Mouse (Mus musculus): ENCODE data around the gene Ankrd2. TPM values are rescaled to one million over a fixed set of nuclear protein-coding genes. Genes with fewer than 3 reads are reported as not detected.

The Ankrd2 gene
- polyA plus RNA-seq, 1 experiment from 2014 or later, result 0.51 TPM

DNA sequence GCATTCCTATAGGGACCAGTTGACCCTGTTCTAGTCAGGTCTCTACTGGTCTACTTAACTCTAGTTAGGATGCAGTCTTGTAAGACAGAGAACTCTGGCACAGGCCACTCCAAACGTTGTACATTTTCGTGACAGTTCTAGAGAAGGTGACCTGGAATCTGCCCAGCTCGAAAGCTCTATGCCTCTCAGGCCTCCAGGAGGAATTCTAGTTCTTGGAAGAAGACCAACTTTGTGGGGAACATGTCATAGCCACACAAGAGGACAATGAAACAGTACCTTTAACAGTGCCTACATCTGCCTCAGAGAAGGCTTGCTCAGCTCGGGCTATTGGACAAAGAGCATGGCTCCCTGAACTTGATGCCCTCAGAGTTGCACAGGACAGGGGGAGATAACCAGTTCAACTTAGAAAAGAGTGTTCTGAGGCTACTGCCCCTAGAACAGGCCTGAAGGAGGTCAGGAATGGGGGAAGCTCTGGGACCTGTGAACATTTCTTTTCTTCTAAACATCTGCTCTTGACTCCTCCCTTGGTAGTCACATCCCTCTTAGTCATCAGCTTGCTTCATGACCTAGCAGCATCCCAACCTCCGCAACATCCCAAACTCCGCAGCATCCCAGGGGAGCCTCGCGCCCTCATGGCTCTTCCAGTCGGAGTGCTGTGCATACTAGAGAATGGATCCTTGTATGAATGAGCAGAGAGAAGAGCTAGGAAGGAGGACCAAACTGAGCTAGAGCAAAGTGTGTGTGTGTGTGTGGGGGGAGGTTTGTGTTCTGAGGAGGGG, 36.8 kb upstream of the Ankrd2 start:
- Histone ChIP-seq H3K4me1 (replicated peaks; ENCODE audit: control insufficient read depth, insufficient read depth, low read length) (no peaks in the 10 kb centered on the region; the same call in 1 of the 2 replicates), H3K4me2 (ENCODE audit: low read length) (no peak overlapping the region), H3K9ac (replicated peaks; ENCODE audit: low read depth, low read length) (no peak overlapping the region), H3K9me3 (ENCODE audit: control insufficient read depth, low read length) (no peaks in the 10 kb centered on the region), H3K27ac (ENCODE audit: low read length) (no peak overlapping the region), H3K27me3 (replicated peaks; ENCODE audit: control insufficient read depth, insufficient read depth, low read length) (no peaks in the 10 kb centered on the region), H3K4me3 (replicated peaks; ENCODE audit: low read length) (no peak overlapping the region), H3K36me3 (ENCODE audit: control insufficient read depth, insufficient read depth) (no peaks in the 10 kb centered on the region)
- 88% methylated on average over 9 of the region's 9 CpGs for WGBS
- ATAC-seq, result no peak

DNA sequence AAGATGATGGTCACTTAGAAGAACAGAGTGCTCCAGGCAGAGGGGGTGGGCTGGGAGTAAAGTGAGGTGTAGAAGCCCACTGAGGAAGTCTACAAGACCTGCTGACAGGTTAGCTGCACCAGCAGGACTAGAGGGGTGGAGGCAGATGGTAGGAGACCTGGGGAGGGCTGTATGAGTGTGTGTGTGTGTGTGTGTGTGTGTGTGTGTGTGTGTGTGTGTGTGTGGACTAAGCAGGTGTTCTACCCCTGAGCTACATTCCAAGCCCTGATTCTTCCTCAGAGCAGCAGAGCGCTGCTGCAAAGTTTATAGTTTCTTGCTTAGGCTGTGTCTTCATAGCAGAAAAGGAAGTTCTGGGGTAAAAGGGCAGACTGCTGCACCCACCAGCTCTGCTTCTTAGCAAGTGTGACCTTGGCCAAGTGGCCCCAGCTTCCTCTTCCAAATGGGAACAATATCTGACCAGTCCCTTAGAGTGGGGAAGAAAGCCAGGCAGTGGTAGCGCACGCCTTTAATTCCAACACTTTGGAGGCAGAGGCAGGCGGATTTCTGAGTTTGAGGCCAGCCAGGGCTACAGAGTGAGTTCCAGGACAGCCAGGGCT, 36.0 kb upstream of the Ankrd2 start:
- H3K9me3 ChIP-seq (ENCODE audit: control insufficient read depth, low read length), result no peaks in the 10 kb centered on the region
- WGBS, result 89% methylated on average over 4 of the region's 4 CpGs
- H3K9ac ChIP-seq (replicated peaks; ENCODE audit: low read depth, low read length), result no peak overlapping the region
- no peak overlapping the region for H3K27ac ChIP-seq (ENCODE audit: low read length)
- no peaks in the 10 kb centered on the region for H3K4me1 ChIP-seq (replicated peaks; ENCODE audit: control insufficient read depth, insufficient read depth, low read length)
- H3K4me3 ChIP-seq (replicated peaks; ENCODE audit: low read length), result no peak overlapping the region
- no peaks in the 10 kb centered on the region for H3K27me3 ChIP-seq (replicated peaks; ENCODE audit: control insufficient read depth, insufficient read depth, low read length)
- no peak for ATAC-seq
- H3K36me3 ChIP-seq (ENCODE audit: control insufficient read depth, insufficient read depth), result no peaks in the 10 kb centered on the region
- H3K4me2 ChIP-seq (ENCODE audit: low read length), result no peak overlapping the region

DNA sequence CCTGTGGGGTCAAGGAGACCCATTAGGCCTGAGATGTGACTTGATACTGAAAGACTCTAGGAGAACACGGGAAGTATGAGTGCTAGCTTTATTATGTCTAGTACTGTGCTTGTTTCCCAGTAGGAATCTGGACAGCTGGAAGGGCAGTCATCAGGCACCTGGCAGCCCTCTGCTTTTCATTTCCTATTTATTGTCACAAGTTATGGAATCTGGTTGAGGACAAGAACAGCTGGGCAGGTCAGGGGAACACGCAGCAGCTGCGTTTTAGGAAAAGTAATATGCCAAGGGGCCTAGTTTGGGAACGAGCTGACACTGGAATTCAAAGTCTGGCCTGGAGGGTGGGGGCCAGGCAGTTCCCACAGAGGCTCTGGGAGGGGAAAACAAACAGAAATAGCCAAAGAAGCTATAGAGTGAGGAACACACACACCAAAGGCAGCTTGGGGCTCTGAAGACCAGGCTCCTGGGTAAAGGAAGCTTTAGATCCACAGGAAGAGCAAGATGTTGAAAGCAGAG, 35.3 kb upstream of the Ankrd2 start:
- H3K27me3 ChIP-seq (replicated peaks; ENCODE audit: control insufficient read depth, insufficient read depth, low read length), result no peaks in the 10 kb centered on the region
- 76% methylated on average over 4 of the region's 4 CpGs for WGBS
- H3K4me3 ChIP-seq (replicated peaks; ENCODE audit: low read length), result no peak overlapping the region
- no peaks in the 10 kb centered on the region for H3K36me3 ChIP-seq (ENCODE audit: control insufficient read depth, insufficient read depth)
- H3K9me3 ChIP-seq (ENCODE audit: control insufficient read depth, low read length), result no peaks in the 10 kb centered on the region
- ATAC-seq, result no peak
- no peak overlapping the region for H3K4me2 ChIP-seq (ENCODE audit: low read length)
- H3K4me1 ChIP-seq (replicated peaks; ENCODE audit: control insufficient read depth, insufficient read depth, low read length), result no peaks in the 10 kb centered on the region
- no peak overlapping the region for H3K9ac ChIP-seq (replicated peaks; ENCODE audit: low read depth, low read length)
- no peak overlapping the region for H3K27ac ChIP-seq (ENCODE audit: low read length)

- Histone ChIP-seq H3K9me3 (ENCODE audit: control insufficient read depth, low read length) (no peaks in the 10 kb centered on the region), H3K9ac (replicated peaks; ENCODE audit: low read depth, low read length) (no peak overlapping the region), H3K27me3 (replicated peaks; ENCODE audit: control insufficient read depth, insufficient read depth, low read length) (no peaks in the 10 kb centered on the region), H3K27ac (ENCODE audit: low read length) (no peak overlapping the region), H3K36me3 (ENCODE audit: control insufficient read depth, insufficient read depth) (no peaks in the 10 kb centered on the region), H3K4me2 (ENCODE audit: low read length) (no peak overlapping the region), H3K4me1 (replicated peaks; ENCODE audit: control insufficient read depth, insufficient read depth, low read length) (no peaks in the 10 kb centered on the region), H3K4me3 (replicated peaks; ENCODE audit: low read length) (no peak overlapping the region)
- no peak for ATAC-seq
- WGBS, result 90% methylated on average over 12 of the region's 12 CpGs
Measured at GRCm38 (mm10) chr19:42001253-42001980, 34.4 kb upstream of the Ankrd2 start.

GRCm38 (mm10) chr19:42004258-42004657, 31.5 kb upstream of the Ankrd2 start:
- Histone ChIP-seq H3K4me1 (replicated peaks; ENCODE audit: control insufficient read depth, insufficient read depth, low read length) (no peaks in the 10 kb centered on the region), H3K27ac (ENCODE audit: low read length) (no peak overlapping the region), H3K4me2 (ENCODE audit: low read length) (no peak overlapping the region), H3K9me3 (ENCODE audit: control insufficient read depth, low read length) (no peaks in the 10 kb centered on the region), H3K36me3 (ENCODE audit: control insufficient read depth, insufficient read depth) (no peaks in the 10 kb centered on the region), H3K4me3 (replicated peaks; ENCODE audit: low read length) (no peak overlapping the region), H3K9ac (replicated peaks; ENCODE audit: low read depth, low read length) (no peak overlapping the region), H3K27me3 (replicated peaks; ENCODE audit: control insufficient read depth, insufficient read depth, low read length) (no peaks in the 10 kb centered on the region)
- 82% methylated on average over 6 of the region's 6 CpGs for WGBS
- ATAC-seq, result no peak

DNA sequence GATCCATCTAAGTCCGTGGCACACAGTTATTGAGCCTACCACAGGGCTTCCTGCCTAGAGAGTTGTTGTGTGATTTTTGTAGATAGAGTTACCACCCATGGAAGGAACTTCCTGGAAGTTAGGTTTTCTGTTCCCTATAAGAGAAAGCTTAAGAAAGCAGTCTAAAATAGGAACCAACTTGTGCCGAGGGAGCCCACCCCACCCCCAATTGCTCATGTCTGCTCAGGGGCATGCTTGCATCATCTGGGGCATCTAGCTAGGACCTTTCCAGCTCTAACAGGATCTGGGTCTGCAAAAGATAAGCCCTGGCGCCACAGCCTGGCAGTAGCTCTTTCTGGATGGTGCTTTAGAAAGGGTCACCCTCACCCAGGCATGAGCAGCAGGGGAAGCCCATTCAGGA, 30.2 kb upstream of the Ankrd2 start:
- Histone ChIP-seq H3K4me2 (ENCODE audit: low read length) (no peak overlapping the region), H3K9ac (replicated peaks; ENCODE audit: low read depth, low read length) (no peak overlapping the region), H3K27ac (ENCODE audit: low read length) (no peak overlapping the region), H3K4me3 (replicated peaks; ENCODE audit: low read length) (no peak overlapping the region), H3K4me1 (replicated peaks; ENCODE audit: control insufficient read depth, insufficient read depth, low read length) (no peaks in the 10 kb centered on the region), H3K36me3 (ENCODE audit: control insufficient read depth, insufficient read depth) (no peaks in the 10 kb centered on the region), H3K9me3 (ENCODE audit: control insufficient read depth, low read length) (no peaks in the 10 kb centered on the region), H3K27me3 (replicated peaks; ENCODE audit: control insufficient read depth, insufficient read depth, low read length) (no peaks in the 10 kb centered on the region)
- WGBS, result 84% methylated on average over 3 of the region's 3 CpGs
- ATAC-seq, result no peak

DNA sequence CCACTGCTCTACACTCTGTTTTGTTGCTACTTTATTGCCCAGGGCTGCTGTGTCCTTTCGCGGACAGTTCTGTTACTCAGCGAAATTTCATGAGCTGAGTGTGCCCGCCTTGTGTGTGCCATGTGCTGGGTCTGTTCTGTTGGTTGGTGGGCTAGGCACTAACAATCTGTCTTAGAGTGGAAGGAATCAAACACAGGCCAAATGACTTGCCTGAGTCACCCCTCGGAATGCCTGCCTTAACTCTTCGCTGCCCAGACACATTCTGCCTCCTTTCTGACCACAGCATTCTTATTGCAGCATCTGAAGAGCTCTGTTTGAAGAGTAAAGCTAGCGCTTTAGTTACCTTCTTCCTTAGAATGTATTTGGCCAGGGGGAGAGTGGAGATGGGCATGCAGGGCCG, 29.2 kb upstream of the Ankrd2 start:
- H3K4me3 ChIP-seq (replicated peaks; ENCODE audit: low read length), result no peak overlapping the region
- H3K27me3 ChIP-seq (replicated peaks; ENCODE audit: control insufficient read depth, insufficient read depth, low read length), result no peaks in the 10 kb centered on the region
- no peak overlapping the region for H3K9ac ChIP-seq (replicated peaks; ENCODE audit: low read depth, low read length)
- H3K9me3 ChIP-seq (ENCODE audit: control insufficient read depth, low read length), result no peaks in the 10 kb centered on the region
- H3K36me3 ChIP-seq (ENCODE audit: control insufficient read depth, insufficient read depth), result no peaks in the 10 kb centered on the region
- no peak overlapping the region for H3K27ac ChIP-seq (ENCODE audit: low read length)
- H3K4me2 ChIP-seq (ENCODE audit: low read length), result no peak overlapping the region
- H3K4me1 ChIP-seq (replicated peaks; ENCODE audit: control insufficient read depth, insufficient read depth, low read length), result no peaks in the 10 kb centered on the region
- ATAC-seq, result no peak
- 64% methylated on average over 8 of the region's 8 CpGs for whole genome bisulfite sequencing

GRCm38 (mm10) chr19:42008586-42008985, 27.2 kb upstream of the Ankrd2 start:
- no peak overlapping the region for H3K9ac ChIP-seq (replicated peaks; ENCODE audit: low read depth, low read length)
- no peak overlapping the region for H3K27ac ChIP-seq (ENCODE audit: low read length)
- no peak overlapping the region for H3K4me2 ChIP-seq (ENCODE audit: low read length)
- no peaks in the 10 kb centered on the region for H3K36me3 ChIP-seq (ENCODE audit: control insufficient read depth, insufficient read depth)
- H3K27me3 ChIP-seq (replicated peaks; ENCODE audit: control insufficient read depth, insufficient read depth, low read length), result no peaks in the 10 kb centered on the region
- no peak overlapping the region for H3K4me3 ChIP-seq (replicated peaks; ENCODE audit: low read length)
- no peaks in the 10 kb centered on the region for H3K9me3 ChIP-seq (ENCODE audit: control insufficient read depth, low read length)
- WGBS, result 73% methylated on average over 3 of the region's 3 CpGs
- H3K4me1 ChIP-seq (replicated peaks; ENCODE audit: control insufficient read depth, insufficient read depth, low read length), result no peaks in the 10 kb centered on the region
- ATAC-seq, result no peak

DNA sequence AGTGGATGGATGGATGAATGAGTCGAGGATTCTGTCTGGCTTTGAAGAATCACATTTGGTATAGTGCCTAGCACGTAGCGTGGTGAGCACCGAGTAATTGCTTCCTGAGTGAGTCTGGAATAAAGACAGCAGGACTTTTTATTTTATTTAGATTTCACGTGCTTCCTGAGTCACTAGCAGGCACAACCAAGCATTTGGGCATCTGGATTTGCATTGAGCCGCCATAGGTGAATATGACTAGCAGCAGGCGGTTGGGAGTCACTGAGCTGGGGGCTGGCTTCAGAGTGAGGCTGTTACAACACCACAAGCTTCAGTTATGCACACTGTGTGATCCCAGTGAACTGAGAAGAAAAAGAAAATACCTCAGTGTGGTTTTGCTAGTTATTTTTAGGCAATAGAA, 26.7 kb upstream of the Ankrd2 start:
- H3K9ac ChIP-seq (replicated peaks; ENCODE audit: low read depth, low read length), result no peak overlapping the region
- no peak overlapping the region for H3K27ac ChIP-seq (ENCODE audit: low read length)
- H3K9me3 ChIP-seq (ENCODE audit: control insufficient read depth, low read length), result no peaks in the 10 kb centered on the region
- no peaks in the 10 kb centered on the region for H3K4me1 ChIP-seq (replicated peaks; ENCODE audit: control insufficient read depth, insufficient read depth, low read length)
- ATAC-seq, result no peak
- no peak overlapping the region for H3K4me3 ChIP-seq (replicated peaks; ENCODE audit: low read length)
- no peaks in the 10 kb centered on the region for H3K27me3 ChIP-seq (replicated peaks; ENCODE audit: control insufficient read depth, insufficient read depth, low read length)
- H3K36me3 ChIP-seq (ENCODE audit: control insufficient read depth, insufficient read depth), result no peaks in the 10 kb centered on the region
- 67% methylated on average over 7 of the region's 7 CpGs for WGBS
- H3K4me2 ChIP-seq (ENCODE audit: low read length), result no peak overlapping the region
